Mouse (Mus musculus): ENCODE results near the gene Dlg2.

Dlg2 gene

GRCm38 (mm10) chr7:91845723-91846122, 1369.3 kb downstream of the Dlg2 start:
- ATAC-seq (ENCODE audit: insufficient number of reproducible peaks, low FRiP score, low TSS enrichment) = no peak

- no peak for ATAC-seq (ENCODE audit: insufficient number of reproducible peaks, low FRiP score, low TSS enrichment)
These were observed 1372.9 kb downstream of the Dlg2 start for GRCm38 (mm10) chr7:91849364-91849763.

GRCm38 (mm10) chr7:91853653-91854052, 1377.2 kb downstream of the Dlg2 start:
- ATAC-seq (ENCODE audit: insufficient number of reproducible peaks, low FRiP score, low TSS enrichment) = no peak

- no peak for ATAC-seq (ENCODE audit: insufficient number of reproducible peaks, low FRiP score, low TSS enrichment)
These were observed 1380.5 kb downstream of the Dlg2 start for GRCm38 (mm10) chr7:91856931-91857330.

- ATAC-seq (ENCODE audit: insufficient number of reproducible peaks, low FRiP score, low TSS enrichment) = no peak
These were observed 1386.5 kb downstream of the Dlg2 start for GRCm38 (mm10) chr7:91862806-91863531.

GRCm38 (mm10) chr7:91868919-91869318, 1392.4 kb downstream of the Dlg2 start:
- ATAC-seq (ENCODE audit: insufficient number of reproducible peaks, low FRiP score, low TSS enrichment) = no peak

GRCm38 (mm10) chr7:91876831-91877230, 1400.4 kb downstream of the Dlg2 start:
- no peak for ATAC-seq (ENCODE audit: insufficient number of reproducible peaks, low FRiP score, low TSS enrichment)

- ATAC-seq (ENCODE audit: insufficient number of reproducible peaks, low FRiP score, low TSS enrichment) = no peak
These were observed 1401.3 kb downstream of the Dlg2 start for GRCm38 (mm10) chr7:91877804-91878203.

GRCm38 (mm10) chr7:91886336-91886735, 1409.9 kb downstream of the Dlg2 start:
- ATAC-seq (ENCODE audit: insufficient number of reproducible peaks, low FRiP score, low TSS enrichment) = no peak

GRCm38 (mm10) chr7:91893991-91894390, 1417.5 kb downstream of the Dlg2 start:
- no peak for ATAC-seq (ENCODE audit: insufficient number of reproducible peaks, low FRiP score, low TSS enrichment)

GRCm38 (mm10) chr7:91896935-91897334, 1420.5 kb downstream of the Dlg2 start:
- ATAC-seq (ENCODE audit: insufficient number of reproducible peaks, low FRiP score, low TSS enrichment) = no peak

GRCm38 (mm10) chr7:91897509-91897908, 1421.0 kb downstream of the Dlg2 start:
- ATAC-seq (ENCODE audit: insufficient number of reproducible peaks, low FRiP score, low TSS enrichment) = no peak

GRCm38 (mm10) chr7:91902503-91902902, 1426.0 kb downstream of the Dlg2 start:
- ATAC-seq (ENCODE audit: insufficient number of reproducible peaks, low FRiP score, low TSS enrichment) = no peak

- ATAC-seq (ENCODE audit: insufficient number of reproducible peaks, low FRiP score, low TSS enrichment) = no peak
These were observed 1440.3 kb downstream of the Dlg2 start for GRCm38 (mm10) chr7:91916809-91917208.

- ATAC-seq (ENCODE audit: insufficient number of reproducible peaks, low FRiP score, low TSS enrichment) = no peak
These were observed 1442.6 kb downstream of the Dlg2 start for GRCm38 (mm10) chr7:91919099-91919498.

GRCm38 (mm10) chr7:91919738-91920137, 1443.3 kb downstream of the Dlg2 start:
- ATAC-seq (ENCODE audit: insufficient number of reproducible peaks, low FRiP score, low TSS enrichment) = no peak

- ATAC-seq (ENCODE audit: insufficient number of reproducible peaks, low FRiP score, low TSS enrichment) = no peak
These were observed 1458.6 kb downstream of the Dlg2 start for GRCm38 (mm10) chr7:91934881-91935597.

- no peak for ATAC-seq (ENCODE audit: insufficient number of reproducible peaks, low FRiP score, low TSS enrichment)
These were observed 1459.7 kb downstream of the Dlg2 start for GRCm38 (mm10) chr7:91936193-91936592.

GRCm38 (mm10) chr7:91943224-91943623, 1466.8 kb downstream of the Dlg2 start:
- no peak for ATAC-seq (ENCODE audit: insufficient number of reproducible peaks, low FRiP score, low TSS enrichment)

GRCm38 (mm10) chr7:91955584-91955983, 1479.1 kb downstream of the Dlg2 start:
- no peak for ATAC-seq (ENCODE audit: insufficient number of reproducible peaks, low FRiP score, low TSS enrichment)

- no peak for ATAC-seq (ENCODE audit: insufficient number of reproducible peaks, low FRiP score, low TSS enrichment)
These were observed 1486.5 kb downstream of the Dlg2 start for GRCm38 (mm10) chr7:91962956-91963355.

- no peak for ATAC-seq (ENCODE audit: insufficient number of reproducible peaks, low FRiP score, low TSS enrichment)
These were observed 1496.5 kb downstream of the Dlg2 start for GRCm38 (mm10) chr7:91972970-91973369.
